21 mouse cellular contexts compared by ENCODE assay signal in genomic region chr12:100624854-100625447, GRCm38 (mm10).
"Had no signal": no experiment of that assay in that cellular context is flagged by ENCODE, and none has a peak within 500 bp of the region (broad histone marks: within the 10 kb centered on the region; RNA-seq: fewer than 3 reads in every experiment).

No protein-coding gene starts in this region.

- H3K9ac ChIP-seq: lung, embryonic 14.5 days; midbrain, embryonic 12.5 days; neural tube, embryonic 13.5 days; neural tube, embryonic 15.5 days; stomach, embryonic 15.5 days had no signal

- H3K4me1 ChIP-seq: midbrain, embryonic 10.5 days; midbrain, embryonic 12.5 days; neural tube, embryonic 13.5 days; neural tube, embryonic 15.5 days; stomach, embryonic 15.5 days had no signal

- ATAC-seq: midbrain, embryonic 16.5 days had no signal

- H3K27ac ChIP-seq: midbrain, embryonic 10.5 days; midbrain, embryonic 12.5 days; neural tube, embryonic 13.5 days; neural tube, embryonic 15.5 days; stomach, embryonic 15.5 days; stomach, postnatal 0 days had no signal

- H3K4me3 ChIP-seq: midbrain, embryonic 10.5 days; midbrain, embryonic 12.5 days; myocyte; neural tube, embryonic 13.5 days; neural tube, embryonic 15.5 days; stomach, embryonic 15.5 days had no signal

- H3K27me3 ChIP-seq: midbrain, embryonic 12.5 days; neural tube, embryonic 13.5 days; neural tube, embryonic 15.5 days; stomach, embryonic 15.5 days had no signal

- H3K9me3 ChIP-seq: midbrain, embryonic 10.5 days; midbrain, embryonic 12.5 days; neural tube, embryonic 13.5 days; neural tube, embryonic 15.5 days; stomach, embryonic 15.5 days had no signal

- DNase-seq: lung, adult 18-20 months; lung, embryonic 14.5 days; lung, postnatal 10 days; lung, postnatal 4 days; midbrain, embryonic 14.5 days; retina, postnatal 1 day; right cerebral cortex, adult 18-20 months; right cerebral cortex, postnatal 25 days; right cerebral cortex, postnatal 4 days; spleen, adult 18-20 months; thymus, adult 2 months; thymus, postnatal 25 days; thymus, postnatal 4 days had no signal

- H3K36me3 ChIP-seq: midbrain, embryonic 10.5 days; midbrain, embryonic 12.5 days; neural tube, embryonic 13.5 days; neural tube, embryonic 15.5 days; stomach, embryonic 15.5 days had no signal

- H3K4me2 ChIP-seq: lung, embryonic 14.5 days; midbrain, embryonic 12.5 days; neural tube, embryonic 13.5 days; neural tube, embryonic 15.5 days; stomach, embryonic 15.5 days had no signal
